Mouse (Mus musculus) MEL (cell line): ENCODE data around the gene Stk39. TPM values are rescaled to one million over a fixed set of nuclear protein-coding genes. Genes with fewer than 3 reads are reported as not detected.

Source experiments
- DNase-seq: peaks from one replicate; pipeline ENCODE4 v3.0.0; 2011; ENCODE audit warnings: low read depth, low spot score
- H3K27ac ChIP-seq: 2 replicates; pipeline ENCODE4 v1.5.1; 2012; ENCODE audit warnings: low read depth, mild to moderate bottlenecking, control low read depth, low read length, moderate library complexity; ENCODE audit not compliant: control insufficient read depth
- H3K27me3 ChIP-seq, 2 experiments: fragments of 150-350 bp in 1 of 2; sonication (generic) in 1 of 2; 2 replicates each; pipeline ENCODE4 v1.6.1; 2012; ENCODE audit warnings: low read length in 2 of 2, mild to moderate bottlenecking in 2 of 2, improper control_type of control experiment in 1 of 2, moderate library complexity in 1 of 2; ENCODE audit not compliant: insufficient read depth in 2 of 2, control insufficient read depth in 1 of 2
- H3K36me3 ChIP-seq, 2 experiments: 2 replicates each; pipeline ENCODE4 v1.6.1; 2012 to 2014; ENCODE audit warnings: low read length in 2 of 2, improper control_type of control experiment in 1 of 2, inconsistent platforms in 1 of 2, mild to moderate bottlenecking in 1 of 2; ENCODE audit not compliant: insufficient read depth in 2 of 2, control insufficient read depth in 1 of 2
- H3K4me1 ChIP-seq, 2 experiments: fragments of 150-350 bp in 1 of 2; sonication (generic) in 1 of 2; 2 replicates each; pipeline ENCODE4 v1.6.1; 2012; ENCODE audit warnings: low read length in 2 of 2, improper control_type of control experiment in 1 of 2, mild to moderate bottlenecking in 1 of 2; ENCODE audit not compliant: insufficient read depth in 2 of 2, control insufficient read depth in 1 of 2
- H3K4me3 ChIP-seq, 2 experiments: fragments of 150-350 bp in 1 of 2; sonication (generic) in 1 of 2; 2 replicates each; pipeline ENCODE4 v1.5.1; 2012; ENCODE audit warnings: low read depth in 2 of 2, low read length in 2 of 2, mild to moderate bottlenecking in 2 of 2, moderate library complexity in 2 of 2, control low read depth in 1 of 2, improper control_type of control experiment in 1 of 2; ENCODE audit not compliant: control insufficient read depth in 1 of 2, insufficient read depth in 1 of 2
- H3K79me2 ChIP-seq: 2 replicates; pipeline ENCODE4 v1.6.1; 2012; ENCODE audit warnings: mild to moderate bottlenecking, low read length, moderate library complexity; ENCODE audit not compliant: control insufficient read depth, poor library complexity, insufficient read depth
- H3K9ac ChIP-seq: 2 replicates; pipeline ENCODE4 v1.6.1; 2012; ENCODE audit warnings: low read depth, mild to moderate bottlenecking, control low read depth, low read length, moderate library complexity; ENCODE audit not compliant: control insufficient read depth, poor library complexity, severe bottlenecking
- H3K9me3 ChIP-seq: fragments of 150-350 bp; sonication (generic); replicated peaks from 2 replicates; pipeline ENCODE4 v1.6.1; 2012; ENCODE audit warnings: mild to moderate bottlenecking, low read length, improper control_type of control experiment, moderate library complexity; ENCODE audit not compliant: insufficient read depth
- CHD2 ChIP-seq: IDR thresholded peaks from 2 replicates; pipeline ENCODE4 v1.6.1; 2011; ENCODE audit warnings: low read length, improper control_type of control experiment
- CTCF ChIP-seq, 3 experiments: IDR thresholded peaks in 2 of 3; conservative IDR thresholded peaks in 1 of 3; 2 replicates each; pipeline ENCODE4 v1.5.1; 2011 to 2012; ENCODE audit warnings: low read length in 3 of 3, low read depth in 2 of 3, mild to moderate bottlenecking in 2 of 3, improper control_type of control experiment in 1 of 3, inconsistent platforms in 1 of 3, mixed read lengths in 1 of 3, moderate library complexity in 1 of 3; ENCODE audit not compliant: control insufficient read depth in 1 of 3, insufficient read depth in 1 of 3, poor library complexity in 1 of 3, severe bottlenecking in 1 of 3
- ELF1 ChIP-seq: IDR thresholded peaks from 2 replicates; pipeline ENCODE4 v1.6.1; 2014; ENCODE audit warnings: low read depth, mild to moderate bottlenecking, inconsistent platforms, low read length, improper control_type of control experiment, moderate library complexity
- EP300 ChIP-seq, 2 experiments: IDR thresholded peaks; 2 replicates each; pipeline ENCODE4 v1.6.1; 2011; ENCODE audit warnings: improper control_type of control experiment in 2 of 2, low read length in 2 of 2, low read depth in 1 of 2, mild to moderate bottlenecking in 1 of 2
- GATA1 ChIP-seq: IDR thresholded peaks from 2 replicates; pipeline ENCODE4 v1.6.1; 2011; ENCODE audit warnings: low read depth, low read length, improper control_type of control experiment
- JUND ChIP-seq: IDR thresholded peaks from 2 replicates; pipeline ENCODE4 v1.6.1; 2011; ENCODE audit warnings: low read depth, mild to moderate bottlenecking, improper control_type of control experiment, low read length
- MAX ChIP-seq: IDR thresholded peaks from 2 replicates; pipeline ENCODE4 v1.6.1; 2011; ENCODE audit warnings: low read length, improper control_type of control experiment
- MAZ ChIP-seq: IDR thresholded peaks from 2 replicates; pipeline ENCODE4 v1.6.1; 2012; ENCODE audit warnings: low read depth, mild to moderate bottlenecking, inconsistent platforms, low read length, improper control_type of control experiment
- MEF2A ChIP-seq: IDR thresholded peaks from 2 replicates; pipeline ENCODE4 v1.6.1; 2014; ENCODE audit warnings: low read depth, mild to moderate bottlenecking, inconsistent platforms, low read length, improper control_type of control experiment; ENCODE audit not compliant: poor library complexity, insufficient replicate concordance, severe bottlenecking; ENCODE audit errors: extremely low read depth
- MXI1 ChIP-seq: IDR thresholded peaks from 2 replicates; pipeline ENCODE4 v1.6.1; 2011; ENCODE audit warnings: mild to moderate bottlenecking, low read depth, low read length, improper control_type of control experiment
- MYC ChIP-seq: IDR thresholded peaks from 2 replicates; pipeline ENCODE4 v1.6.1; 2011; ENCODE audit warnings: low read depth, mild to moderate bottlenecking, low read length, improper control_type of control experiment, moderate library complexity
- NELFE ChIP-seq: IDR thresholded peaks from 2 replicates; pipeline ENCODE4 v1.6.1; 2011; ENCODE audit warnings: low read depth, low read length, improper control_type of control experiment
- NRF1 ChIP-seq: IDR thresholded peaks from 2 replicates; pipeline ENCODE4 v1.6.1; 2014; ENCODE audit warnings: low read depth, mild to moderate bottlenecking, inconsistent platforms, low read length, improper control_type of control experiment, moderate library complexity; ENCODE audit not compliant: poor library complexity, insufficient read depth, severe bottlenecking
- POLR2A ChIP-seq, 2 experiments: IDR thresholded peaks; 2 replicates each; pipeline ENCODE4 v1.6.1; 2011 to 2012; ENCODE audit warnings: low read length in 2 of 2, mild to moderate bottlenecking in 2 of 2, control low read depth in 1 of 2, improper control_type of control experiment in 1 of 2, low read depth in 1 of 2, moderate library complexity in 1 of 2; ENCODE audit not compliant: control insufficient read depth in 1 of 2, insufficient read depth in 1 of 2, poor library complexity in 1 of 2
- POLR2AphosphoS2 ChIP-seq: IDR thresholded peaks from 2 replicates; pipeline ENCODE4 v1.6.1; 2011; ENCODE audit warnings: low read length, improper control_type of control experiment
- POLR2AphosphoS5 ChIP-seq: IDR thresholded peaks from 2 replicates; pipeline ENCODE4 v1.6.1; 2012; ENCODE audit warnings: low read depth, borderline replicate concordance, mild to moderate bottlenecking, inconsistent platforms, low read length, moderate library complexity, mixed read lengths
- RAD21 ChIP-seq: IDR thresholded peaks from 2 replicates; pipeline ENCODE4 v1.6.1; 2011; ENCODE audit warnings: mild to moderate bottlenecking, low read depth, low read length, improper control_type of control experiment
- SIN3A ChIP-seq: IDR thresholded peaks from 2 replicates; pipeline ENCODE4 v1.6.1; 2012; ENCODE audit warnings: low read length, improper control_type of control experiment, inconsistent platforms
- SMC3 ChIP-seq: IDR thresholded peaks from 2 replicates; pipeline ENCODE4 v1.6.1; 2011; ENCODE audit warnings: low read depth, low read length, improper control_type of control experiment
- TAL1 ChIP-seq: IDR thresholded peaks from 2 replicates; pipeline ENCODE4 v1.6.1; 2012; ENCODE audit warnings: mild to moderate bottlenecking, inconsistent platforms, low read length, moderate library complexity, mixed read lengths
- TBP ChIP-seq: IDR thresholded peaks from 2 replicates; pipeline ENCODE4 v1.8.0; 2011; ENCODE audit warnings: low read depth, low read length, improper control_type of control experiment
- TCF12 ChIP-seq: IDR thresholded peaks from 2 replicates; pipeline ENCODE4 v1.6.1; 2014; ENCODE audit warnings: low read depth, mild to moderate bottlenecking, inconsistent platforms, low read length, improper control_type of control experiment, moderate library complexity
- UBTF ChIP-seq: IDR thresholded peaks from 2 replicates; pipeline ENCODE4 v1.6.1; 2012; ENCODE audit warnings: low read depth, mild to moderate bottlenecking, inconsistent platforms, low read length, improper control_type of control experiment, moderate library complexity, borderline replicate concordance; ENCODE audit not compliant: insufficient read depth
- USF1 ChIP-seq: IDR thresholded peaks from 2 replicates; pipeline ENCODE4 v1.6.1; 2014; ENCODE audit warnings: low read depth, mild to moderate bottlenecking, inconsistent platforms, low read length, improper control_type of control experiment, moderate library complexity
- USF2 ChIP-seq, 2 experiments: IDR thresholded peaks; 2 replicates each; pipeline ENCODE4 v1.6.1; 2011 to 2012; ENCODE audit warnings: improper control_type of control experiment in 2 of 2, low read length in 2 of 2, borderline replicate concordance in 1 of 2, inconsistent platforms in 1 of 2, low read depth in 1 of 2, mild to moderate bottlenecking in 1 of 2; ENCODE audit not compliant: insufficient read depth in 1 of 2
- ZC3H11A ChIP-seq: IDR thresholded peaks from 2 replicates; pipeline ENCODE4 v1.6.1; 2012; ENCODE audit warnings: low read depth, mild to moderate bottlenecking, inconsistent platforms, low read length, improper control_type of control experiment
- ZKSCAN1 ChIP-seq: IDR thresholded peaks from 2 replicates; pipeline ENCODE4 v1.6.1; 2012; ENCODE audit warnings: low read depth, mild to moderate bottlenecking, inconsistent platforms, low read length, improper control_type of control experiment, moderate library complexity
- ZMIZ1 ChIP-seq: IDR thresholded peaks from 2 replicates; pipeline ENCODE4 v1.6.1; 2012; ENCODE audit warnings: low read depth, mild to moderate bottlenecking, inconsistent platforms, low read length, improper control_type of control experiment, moderate library complexity
- polyA plus RNA-seq, 2 experiments: library from polyadenylated mRNA; stranded (reverse) in 1 of 2; unstranded in 1 of 2; fragments of >175 nt in 1 of 2; fragments of >200 nt in 1 of 2; gene quantifications; 2 replicates each; pipeline versions ENCODE4 v1.2.1 to v1.2.4; 2012; ENCODE audit warnings: low replicate concordance in 2 of 2, low read depth in 1 of 2; ENCODE audit not compliant: insufficient read length in 2 of 2, insufficient read depth in 1 of 2, missing spikeins in 1 of 2
- total RNA-seq: library from RNA; depleted of rRNA; stranded (reverse); fragments of 300-350 nt; gene quantifications from 2 replicates; pipeline ENCODE4 v1.2.3, GENCODE M21; 2012

Stk39 gene
- total and polyA plus RNA-seq, 3 experiments: not detected

DNA sequence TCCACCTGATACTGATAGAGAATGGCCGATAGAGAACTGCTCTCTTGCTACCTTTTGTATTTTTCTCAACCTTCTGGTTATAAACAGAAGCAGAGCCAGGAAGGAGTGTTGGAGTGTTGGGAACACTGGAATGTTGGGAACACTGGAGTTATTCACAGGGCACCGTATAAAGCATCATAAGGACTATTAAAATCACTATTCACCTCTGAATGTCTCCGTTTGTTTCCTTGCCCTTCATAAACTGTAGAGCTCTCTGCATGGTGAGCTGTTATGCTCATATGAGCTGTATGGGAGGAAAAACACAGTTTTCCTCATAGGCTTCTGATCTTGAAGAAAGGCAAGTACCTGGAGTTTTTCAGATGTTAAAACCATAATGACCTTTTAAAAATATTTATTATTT lies 295.6 kb downstream of the Stk39 start:
- Histone ChIP-seq H3K9me3 (no peaks in the 10 kb centered on the region), H3K36me3 (no peaks in the 10 kb centered on the region), H3K9ac (no peak overlapping the region), H3K27me3 (no peaks in the 10 kb centered on the region), H3K4me3 (no peak overlapping the region), H3K27ac (no peak overlapping the region), H3K79me2 (no peaks in the 10 kb centered on the region), H3K4me1 (no peaks in the 10 kb centered on the region)
- TF ChIP-seq JUND (no peak), POLR2AphosphoS5 (no peak), MXI1 (no peak), MAZ (no peak), TBP (no peak), GATA1 (no peak), MEF2A (no peak), TCF12 (no peak)
- DNase-seq: no peak

DNA sequence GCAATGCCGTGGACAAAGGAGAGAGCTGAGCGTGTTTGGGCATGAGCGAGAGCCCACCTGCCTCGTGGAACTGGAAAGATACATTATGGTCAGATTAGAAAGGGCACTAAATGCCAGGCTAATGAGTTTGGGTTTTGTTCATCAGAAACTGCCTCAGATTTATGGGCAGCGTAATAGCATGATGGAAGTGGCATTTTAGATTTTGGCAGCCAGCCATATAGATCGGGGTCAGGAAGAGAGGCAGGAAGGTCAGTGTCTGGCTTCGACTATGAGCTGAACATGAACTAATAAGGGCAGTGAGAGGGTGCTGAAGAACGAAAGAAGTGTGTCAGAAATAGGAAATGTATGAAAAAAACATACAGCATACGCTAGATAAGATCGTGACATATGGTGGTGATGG lies 300.8 kb downstream of the Stk39 start:
- Histone ChIP-seq H3K9me3 (no peaks in the 10 kb centered on the region), H3K4me1 (no peaks in the 10 kb centered on the region), H3K79me2 (no peaks in the 10 kb centered on the region), H3K4me3 (no peak overlapping the region), H3K27ac (no peak overlapping the region), H3K9ac (no peak overlapping the region), H3K36me3 (no peaks in the 10 kb centered on the region), H3K27me3 (no peaks in the 10 kb centered on the region)
- no peak for DNase-seq
- TF ChIP-seq CTCF (IDR thresholded peaks at IDR 0.05 in 2 of 3, conservative IDR thresholded peaks at IDR 0.05 in 1 of 3; ENCODE audit: control insufficient read depth in 1 of 3, insufficient read depth in 1 of 3, low read depth in 2 of 3, low read length in 3 of 3, poor library complexity in 1 of 3, severe bottlenecking in 1 of 3): no peak
- no peak for TF ChIP-seq TAL1
- no peak for TF ChIP-seq POLR2AphosphoS5
- no peak for TF ChIP-seq EP300 (IDR thresholded peaks at IDR 0.05; ENCODE audit: low read depth in 1 of 2, low read length in 2 of 2)
- no peak for TF ChIP-seq NELFE
- no peak for TF ChIP-seq NRF1
- TF ChIP-seq MYC: no peak
- TF ChIP-seq CHD2: no peak
- no peak for TF ChIP-seq SIN3A
- no peak for TF ChIP-seq SMC3

DNA sequence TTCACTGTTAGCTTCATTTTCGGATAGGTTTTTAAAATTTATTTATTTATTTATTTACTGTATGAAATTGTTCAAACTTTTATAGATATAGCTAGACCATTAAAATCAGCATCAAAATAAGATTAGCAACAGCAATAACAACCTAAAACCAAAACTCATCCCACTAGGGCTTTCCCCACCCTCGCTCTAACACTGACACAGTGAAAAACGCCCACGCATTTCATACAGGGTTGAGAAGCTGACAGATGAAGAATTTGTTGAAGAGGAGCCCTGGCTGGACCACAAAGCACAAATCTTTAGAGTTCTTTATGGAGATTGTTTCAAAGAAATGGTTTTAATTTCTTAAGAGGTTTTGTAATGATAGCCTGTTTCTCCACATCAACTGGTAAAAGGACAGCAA lies 310.1 kb downstream of the Stk39 start:
- Histone ChIP-seq H3K36me3 (no peaks in the 10 kb centered on the region), H3K9me3 (no peaks in the 10 kb centered on the region), H3K4me1 (no peaks in the 10 kb centered on the region), H3K4me3 (no peak overlapping the region), H3K27me3 (no peaks in the 10 kb centered on the region), H3K79me2 (no peaks in the 10 kb centered on the region), H3K27ac (no peak overlapping the region), H3K9ac (no peak overlapping the region)
- no peak for DNase-seq
- TF ChIP-seq MAZ (no peak), CHD2 (no peak), MAX (no peak), NELFE (no peak), POLR2AphosphoS2 (no peak), USF1 (no peak), ZC3H11A (no peak), RAD21 (no peak), USF2 (IDR thresholded peaks at IDR 0.05; ENCODE audit: borderline replicate concordance in 1 of 2, insufficient read depth in 1 of 2, low read depth in 1 of 2, low read length in 2 of 2) (no peak), ZKSCAN1 (no peak), ZMIZ1 (no peak), ELF1 (no peak), POLR2A (IDR thresholded peaks at IDR 0.05; ENCODE audit: control insufficient read depth in 1 of 2, insufficient read depth in 1 of 2, low read depth in 1 of 2, low read length in 2 of 2, poor library complexity in 1 of 2) (no peak), UBTF (no peak), TCF12 (no peak), EP300 (IDR thresholded peaks at IDR 0.05; ENCODE audit: low read depth in 1 of 2, low read length in 2 of 2) (no peak)
